17 mouse cellular contexts compared by ENCODE assay signal in genomic region chr11:37462375-37462774, GRCm38 (mm10).
"Had no signal": no experiment of that assay in that cellular context is flagged by ENCODE, and none has a peak within 500 bp of the region (broad histone marks: within the 10 kb centered on the region; RNA-seq: fewer than 3 reads in every experiment).

No protein-coding gene starts in this region.

- H3K9ac ChIP-seq: liver, embryonic 13.5 days; midbrain, embryonic 12.5 days; midbrain, embryonic 15.5 days; neural tube, embryonic 12.5 days; neural tube, embryonic 15.5 days had no signal

- H3K36me3 ChIP-seq: liver, embryonic 13.5 days; midbrain, embryonic 12.5 days; midbrain, embryonic 15.5 days; neural tube, embryonic 12.5 days; neural tube, embryonic 15.5 days had no signal

- H3K9me3 ChIP-seq: liver, embryonic 13.5 days; midbrain, embryonic 12.5 days; midbrain, embryonic 15.5 days; neural tube, embryonic 12.5 days; neural tube, embryonic 15.5 days had no signal

- H3K27ac ChIP-seq: liver, embryonic 13.5 days; midbrain, embryonic 12.5 days; midbrain, embryonic 15.5 days; neural tube, embryonic 12.5 days; neural tube, embryonic 15.5 days; stomach, postnatal 0 days had no signal

- H3K4me3 ChIP-seq: liver, embryonic 13.5 days; midbrain, embryonic 12.5 days; midbrain, embryonic 15.5 days; neural tube, embryonic 12.5 days; neural tube, embryonic 15.5 days had no signal

- ATAC-seq: midbrain, embryonic 15.5 days had no signal

- H3K27me3 ChIP-seq: liver, embryonic 13.5 days; midbrain, embryonic 12.5 days; midbrain, embryonic 15.5 days; neural tube, embryonic 12.5 days; neural tube, embryonic 15.5 days had no signal

- H3K4me2 ChIP-seq: liver, embryonic 13.5 days; midbrain, embryonic 12.5 days; midbrain, embryonic 15.5 days; neural tube, embryonic 12.5 days; neural tube, embryonic 15.5 days had no signal

- DNase-seq: kidney, postnatal 14 days; kidney, postnatal 4 days; liver, embryonic 13.5 days; lung, adult 2 months; lung, postnatal 14 days; lung, postnatal 4 days; right cerebral cortex, adult 18-20 months; right cerebral cortex, postnatal 14 days; right cerebral cortex, postnatal 4 days; thymus, adult 2 months; thymus, postnatal 14 days; thymus, postnatal 4 days had no signal

- H3K4me1 ChIP-seq: liver, embryonic 13.5 days; midbrain, embryonic 12.5 days; midbrain, embryonic 15.5 days; neural tube, embryonic 12.5 days; neural tube, embryonic 15.5 days had no signal
